Mouse (Mus musculus) MEL-GATA-1-ER (cell line): ENCODE data around the gene Gm20890.
"Not testable (repeated sequence)": the region's sequence is repeated elsewhere in the genome, so short reads cannot be mapped to it uniquely, and the experiment has no call there.

ENCODE experiments used
- DNase-seq: peaks from one replicate; pipeline ENCODE4 v3.0.0-alpha.2; 2012; ENCODE audit warnings: low read depth; ENCODE audit errors: extremely low read depth

Gene Gm20890

DNA sequence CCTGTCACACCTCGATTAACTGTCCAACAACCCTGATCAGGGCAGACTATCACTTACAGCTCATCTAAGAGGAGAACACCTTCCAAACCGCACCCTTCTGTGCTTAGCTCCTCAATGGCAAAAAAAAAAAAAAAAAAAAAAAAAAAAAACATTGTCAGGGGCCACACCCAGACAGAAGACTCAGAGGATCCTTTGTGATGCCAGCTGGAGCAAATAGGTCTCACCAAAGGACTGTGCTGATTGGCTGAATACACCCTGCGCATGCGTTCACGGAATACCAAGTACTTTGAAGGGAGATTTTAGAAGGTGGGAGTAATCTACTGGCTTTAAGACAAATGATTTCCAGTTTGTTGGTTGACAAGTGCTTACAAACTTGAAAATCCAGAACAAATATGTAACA is at the start of gene Gm20890:
Gm20890 (minus strand) TSS at position 101 of the 400 bp plus-strand sequence.
- DNase-seq = not testable (repeated sequence)
